Mouse (Mus musculus) cortical plate, adult 2 months (tissue): ENCODE data around the gene Eef1a2.

Source experiments
- CTCF ChIP-seq: fragments of 200-500 bp; IDR thresholded peaks from 2 replicates; pipeline ENCODE4 v1.5.1; 2011; ENCODE audit warnings: mild to moderate bottlenecking, control low read depth, low read length; ENCODE audit not compliant: insufficient read depth; ENCODE audit errors: extremely low read depth
- POLR2A ChIP-seq: fragments of 200-500 bp; IDR thresholded peaks from 2 replicates; pipeline ENCODE4 v1.6.1; 2011; ENCODE audit warnings: mild to moderate bottlenecking, low read length, control low read depth; ENCODE audit not compliant: insufficient read depth; ENCODE audit errors: extremely low read depth

DNA sequence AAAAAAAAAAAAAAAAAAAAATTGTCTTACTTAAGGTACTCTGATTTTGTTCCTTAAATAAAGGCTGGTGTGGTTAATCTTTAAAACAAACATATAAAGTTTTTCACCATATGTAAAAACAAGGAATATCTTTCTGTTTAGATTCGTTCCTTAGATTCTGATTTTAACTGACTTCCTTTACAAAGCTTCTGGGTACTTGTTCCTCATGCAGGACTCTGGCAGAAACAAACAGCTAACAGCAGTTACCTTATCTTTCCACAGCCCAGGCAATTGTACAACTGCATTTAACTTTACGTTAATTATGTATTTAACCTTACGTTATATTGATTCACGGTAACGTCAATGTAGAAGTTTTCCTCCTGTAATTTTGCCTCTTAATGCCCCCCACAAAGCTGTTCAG lies 9.7 kb upstream of the Eef1a2 start:
- no peak for TF ChIP-seq CTCF
- TF ChIP-seq POLR2A: no peak
